Mouse (Mus musculus) embryonic facial prominence, embryonic 12.5 days (tissue): ENCODE measurements around the gene Serpina1d. TPM values are rescaled to one million over a fixed set of nuclear protein-coding genes. Genes with fewer than 3 reads are reported as not detected.
"Not testable (repeated sequence)": the region's sequence is repeated elsewhere in the genome, so short reads cannot be mapped to it uniquely, and the experiment has no call there.

ENCODE experiments used
- ATAC-seq: fragments of 200-750 bp; cut with Nextera tagmentation; 2 replicates; pipeline ENCODE4 v1.8.0; 2017; ENCODE audit not compliant: insufficient number of reproducible peaks, insufficient read depth, low FRiP score, low TSS enrichment
- H3K27ac ChIP-seq: fragments of 300-500 bp; sonication (generic); 2 replicates; pipeline ENCODE4 v1.5.1; 2016; ENCODE audit warnings: mild to moderate bottlenecking
- H3K27me3 ChIP-seq: fragments of 300-500 bp; sonication (generic); 2 replicates; pipeline ENCODE4 v1.6.1; 2016; ENCODE audit warnings: mild to moderate bottlenecking, moderate library complexity
- H3K36me3 ChIP-seq: fragments of 300-500 bp; sonication (generic); 2 replicates; pipeline ENCODE4 v1.6.1; 2016; ENCODE audit warnings: mild to moderate bottlenecking
- H3K4me1 ChIP-seq: fragments of 300-500 bp; sonication (generic); 2 replicates; pipeline ENCODE4 v1.6.1; 2016
- H3K4me2 ChIP-seq: fragments of 300-500 bp; sonication (generic); replicated peaks from 2 replicates; pipeline ENCODE4 v1.6.1; 2016; ENCODE audit warnings: mild to moderate bottlenecking, moderate library complexity
- H3K4me3 ChIP-seq: fragments of 300-500 bp; sonication (generic); 2 replicates; pipeline ENCODE4 v1.5.1; 2016; ENCODE audit warnings: mild to moderate bottlenecking
- H3K9ac ChIP-seq: fragments of 300-500 bp; sonication (generic); 2 replicates; pipeline ENCODE4 v1.6.1; 2016; ENCODE audit warnings: mild to moderate bottlenecking, moderate library complexity
- H3K9me3 ChIP-seq: fragments of 300-500 bp; sonication (generic); 2 replicates; pipeline ENCODE4 v1.6.1; 2016; ENCODE audit warnings: mild to moderate bottlenecking, moderate library complexity
- WGBS: fragments of 180-500 bp; shearing (Covaris S2); methylation state at CpG from one replicate; pipeline ENCODE4 v1.1.7; 2016; 5-methylcytosine and 5-hydroxymethylcytosine counted together
- polyA plus RNA-seq: library from polyadenylated mRNA; unstranded; fragments of >200 nt; fragmentation: Nextera tagmentation; extraction: Ambion mirVana; gene quantifications from 2 replicates; pipeline ENCODE4 v1.2.1, GENCODE M21; 2016

Gene Serpina1d
- polyA plus RNA-seq: not detected in 2 replicates

GRCm38 (mm10) chr12:103773246-103773851 lies at the start of gene Serpina1d:
TSS of gene Serpina1d (minus strand) at chr12:103773592.
- 83% methylated on average over 6 of the region's 6 CpGs for WGBS

GRCm38 (mm10) chr12:103770597-103770996 lies 2.8 kb downstream of the Serpina1d start:
- not testable (repeated sequence) for ATAC-seq, H3K27me3 ChIP-seq, H3K9me3 ChIP-seq, H3K4me3 ChIP-seq, H3K9ac ChIP-seq, H3K27ac ChIP-seq, H3K4me2 ChIP-seq, H3K4me1 ChIP-seq, H3K36me3 ChIP-seq
- 78% methylated on average over 1 of the region's 1 CpGs for WGBS

More at GRCm38 (mm10) chr12:103773246-103773851, at the start of gene Serpina1d:
- not testable (repeated sequence) for H3K27ac ChIP-seq, H3K9ac ChIP-seq, H3K9me3 ChIP-seq, H3K27me3 ChIP-seq, H3K4me1 ChIP-seq, H3K4me2 ChIP-seq, ATAC-seq, H3K4me3 ChIP-seq, H3K36me3 ChIP-seq

- H3K4me1 ChIP-seq, H3K4me2 ChIP-seq, H3K9me3 ChIP-seq, ATAC-seq, H3K27ac ChIP-seq, H3K4me3 ChIP-seq, H3K27me3 ChIP-seq, H3K36me3 ChIP-seq, H3K9ac ChIP-seq: not testable (repeated sequence)
- WGBS: 84% methylated on average over 3 of the region's 3 CpGs
Measured at GRCm38 (mm10) chr12:103763083-103763482, 10.3 kb downstream of the Serpina1d start.

GRCm38 (mm10) chr12:103760316-103760715 lies 13.1 kb downstream of the Serpina1d start:
- H3K9ac ChIP-seq, H3K4me3 ChIP-seq, ATAC-seq, H3K27ac ChIP-seq, H3K4me1 ChIP-seq, H3K9me3 ChIP-seq, H3K36me3 ChIP-seq, H3K4me2 ChIP-seq, H3K27me3 ChIP-seq: not testable (repeated sequence)
- WGBS: 84% methylated on average over 3 of the region's 3 CpGs

- not testable (repeated sequence) for H3K4me3 ChIP-seq, H3K27me3 ChIP-seq, ATAC-seq, H3K4me2 ChIP-seq, H3K4me1 ChIP-seq, H3K9ac ChIP-seq, H3K36me3 ChIP-seq, H3K9me3 ChIP-seq, H3K27ac ChIP-seq
- WGBS: 86% methylated on average over 5 of the region's 5 CpGs
Measured at GRCm38 (mm10) chr12:103745957-103746356, 27.4 kb downstream of the Serpina1d start.

- not testable (repeated sequence) for H3K9ac ChIP-seq, H3K27me3 ChIP-seq, H3K4me3 ChIP-seq, ATAC-seq, H3K4me1 ChIP-seq, H3K9me3 ChIP-seq, H3K4me2 ChIP-seq, H3K27ac ChIP-seq, H3K36me3 ChIP-seq
- 90% methylated on average over 6 of the region's 6 CpGs for WGBS
Measured at GRCm38 (mm10) chr12:103737791-103738580, 35.4 kb downstream of the Serpina1d start.

GRCm38 (mm10) chr12:103735566-103735965 lies 37.8 kb downstream of the Serpina1d start:
- H3K27ac ChIP-seq, ATAC-seq, H3K27me3 ChIP-seq, H3K9ac ChIP-seq, H3K4me3 ChIP-seq, H3K9me3 ChIP-seq, H3K36me3 ChIP-seq, H3K4me2 ChIP-seq, H3K4me1 ChIP-seq: not testable (repeated sequence)
- 83% methylated on average over 4 of the region's 4 CpGs for WGBS

- H3K27ac ChIP-seq, H3K27me3 ChIP-seq, H3K36me3 ChIP-seq, H3K9ac ChIP-seq, ATAC-seq, H3K4me2 ChIP-seq, H3K4me1 ChIP-seq, H3K9me3 ChIP-seq, H3K4me3 ChIP-seq: not testable (repeated sequence)
- WGBS: 89% methylated on average over 4 of the region's 4 CpGs
Measured at GRCm38 (mm10) chr12:103735101-103735500, 38.3 kb downstream of the Serpina1d start.

Other genes with a start within 250 kb of the Serpina1d start
- gene Ppp4r4, start 241.3 kb downstream of the Serpina1d start, polyA plus RNA-seq: 2.3 and 2.4 TPM in 2 replicates
- gene Serpina10, start 142.1 kb downstream of the Serpina1d start, polyA plus RNA-seq: not detected in 2 replicates
- gene Serpina6, start 116.4 kb downstream of the Serpina1d start, polyA plus RNA-seq: 0.46 and 0.55 TPM in 2 replicates
- not detected in 2 replicates for gene Serpina16, start 97.5 kb downstream of the Serpina1d start, polyA plus RNA-seq
- gene Serpina1f, start 78.1 kb downstream of the Serpina1d start, polyA plus RNA-seq: not detected in 2 replicates
- gene Serpina1b, start 56.8 kb upstream of the Serpina1d start, polyA plus RNA-seq: 0.18 and 0.31 TPM in 2 replicates
- gene Serpina1a, start 90.0 kb upstream of the Serpina1d start, polyA plus RNA-seq: not detected in 2 replicates
- gene Serpina1c, start 131.3 kb upstream of the Serpina1d start, polyA plus RNA-seq: not detected in 2 replicates
- not detected in 2 replicates for gene Serpina1e, start 185.4 kb upstream of the Serpina1d start, polyA plus RNA-seq
- gene Serpina11, start 216.4 kb upstream of the Serpina1d start, polyA plus RNA-seq: not detected in 2 replicates
- 0.22 TPM in 1 of 2 replicates, not detected in the other for gene Serpina9, start 240.2 kb upstream of the Serpina1d start, polyA plus RNA-seq